Mouse (Mus musculus) neural tube, embryonic 11.5 days (tissue): ENCODE measurements at regions not wholly inside any gene's neighbourhood (a gene's known extent, or its start where the extent isn't known, plus 50 kb on each side); places are given as distances from the start of the nearest gene placed in this dataset.

Experiments
- ATAC-seq: fragments of 200-750 bp; cut with Nextera tagmentation; 2 replicates; pipeline ENCODE4 v1.8.0; 2017; ENCODE audit warnings: moderate number of reproducible peaks, mild to moderate bottlenecking, moderate TSS enrichment, moderate library complexity; ENCODE audit not compliant: insufficient read depth, low FRiP score, low TSS enrichment
- DNase-seq: peaks from one replicate; pipeline ENCODE4 v3.0.0-alpha.2; 2015; ENCODE audit warnings: low spot score
- H3K27ac ChIP-seq: fragments of 300-500 bp; sonication (generic); 2 replicates; pipeline ENCODE4 v1.5.1; 2014; ENCODE audit warnings: low read depth, mild to moderate bottlenecking, low read length
- H3K27me3 ChIP-seq: fragments of 300-500 bp; sonication (generic); 2 replicates; pipeline ENCODE4 v1.6.1; 2014; ENCODE audit warnings: mild to moderate bottlenecking, low read length, mixed read lengths; ENCODE audit not compliant: control insufficient read depth, insufficient read depth
- H3K36me3 ChIP-seq: fragments of 300-500 bp; sonication (generic); 2 replicates; pipeline ENCODE4 v1.6.1; 2014; ENCODE audit warnings: mild to moderate bottlenecking, low read length, moderate library complexity, mixed read lengths; ENCODE audit not compliant: control insufficient read depth, insufficient read depth
- H3K4me1 ChIP-seq: fragments of 300-500 bp; sonication (generic); 2 replicates; pipeline ENCODE4 v1.6.1; 2014; ENCODE audit warnings: low read length, mixed read lengths; ENCODE audit not compliant: control insufficient read depth, insufficient read depth
- H3K4me2 ChIP-seq: fragments of 300-500 bp; sonication (generic); 2 replicates; pipeline ENCODE4 v1.6.1; 2014; ENCODE audit warnings: low read depth, mild to moderate bottlenecking, moderate library complexity
- H3K4me3 ChIP-seq: fragments of 300-500 bp; sonication (generic); 2 replicates; pipeline ENCODE4 v1.5.1; 2014; ENCODE audit warnings: low read depth, low read length
- H3K9ac ChIP-seq: fragments of 300-500 bp; sonication (generic); 2 replicates; pipeline ENCODE4 v1.6.1; 2014; ENCODE audit warnings: mild to moderate bottlenecking, low read length
- H3K9me3 ChIP-seq: fragments of 300-500 bp; sonication (generic); 2 replicates; pipeline ENCODE4 v1.6.1; 2016; ENCODE audit warnings: low read length; ENCODE audit not compliant: control insufficient read depth
- WGBS: fragments of 180-500 bp; shearing (Covaris S2); extraction: QIAGEN DNeasy Blood & Tissue Kit; methylation state at CpG from one replicate; pipeline ENCODE4 v1.1.7; 2014; 5-methylcytosine and 5-hydroxymethylcytosine counted together

- no peak overlapping the region for H3K27ac ChIP-seq
- H3K4me3 ChIP-seq, result no peak overlapping the region
- DNase-seq (no peak), ATAC-seq (no peak)
- no peaks in the 10 kb centered on the region for H3K9me3 ChIP-seq
- no peaks in the 10 kb centered on the region for H3K27me3 ChIP-seq
- no peak overlapping the region for H3K9ac ChIP-seq
- no peaks in the 10 kb centered on the region for H3K36me3 ChIP-seq
- H3K4me1 ChIP-seq, result no peaks in the 10 kb centered on the region
- no peak overlapping the region for H3K4me2 ChIP-seq
- 87% methylated on average over 3 of the region's 3 CpGs for WGBS
Measured at GRCm38 (mm10) chr12:15717342-15717741, 99.4 kb downstream of the Trib2 start.

GRCm38 (mm10) chr12:15713623-15714022, 103.1 kb downstream of the Trib2 start:
- Histone ChIP-seq H3K27ac (no peak overlapping the region), H3K36me3 (no peaks in the 10 kb centered on the region), H3K9me3 (no peaks in the 10 kb centered on the region), H3K4me2 (no peak overlapping the region), H3K4me1 (no peaks in the 10 kb centered on the region), H3K9ac (no peak overlapping the region), H3K27me3 (no peaks in the 10 kb centered on the region), H3K4me3 (no peak overlapping the region)
- 90% methylated on average over 2 of the region's 2 CpGs for WGBS
- ATAC-seq (no peak), DNase-seq (no peak)

- no peaks in the 10 kb centered on the region for H3K9me3 ChIP-seq
- no peak overlapping the region for H3K27ac ChIP-seq
- H3K27me3 ChIP-seq, result no peaks in the 10 kb centered on the region
- H3K36me3 ChIP-seq, result no peaks in the 10 kb centered on the region
- no peaks in the 10 kb centered on the region for H3K4me1 ChIP-seq
- ATAC-seq (no peak), DNase-seq (no peak)
- no peak overlapping the region for H3K9ac ChIP-seq
- no peak overlapping the region for H3K4me2 ChIP-seq
- WGBS, result 74% methylated on average over 6 of the region's 6 CpGs
- H3K4me3 ChIP-seq, result no peak overlapping the region
Measured at GRCm38 (mm10) chr12:15707570-15708095, 109.1 kb downstream of the Trib2 start.

- Histone ChIP-seq H3K4me2 (no peak overlapping the region), H3K27ac (no peak overlapping the region), H3K4me3 (no peak overlapping the region), H3K9me3 (no peaks in the 10 kb centered on the region), H3K9ac (no peak overlapping the region), H3K36me3 (no peaks in the 10 kb centered on the region), H3K27me3 (no peaks in the 10 kb centered on the region), H3K4me1 (no peaks in the 10 kb centered on the region)
- whole genome bisulfite sequencing, result 37% methylated on average over 5 of the region's 5 CpGs
- DNase-seq, result peak; percentile 20
- ATAC-seq, result no peak
Measured at GRCm38 (mm10) chr12:15704412-15704811, 112.3 kb downstream of the Trib2 start.

- ATAC-seq (no peak), DNase-seq (no peak)
- Histone ChIP-seq H3K27me3 (no peaks in the 10 kb centered on the region), H3K27ac (no peak overlapping the region), H3K4me2 (no peak overlapping the region), H3K9ac (no peak overlapping the region), H3K4me3 (no peak overlapping the region), H3K9me3 (no peaks in the 10 kb centered on the region), H3K4me1 (no peaks in the 10 kb centered on the region), H3K36me3 (no peaks in the 10 kb centered on the region)
- 95% methylated on average over 1 of the region's 1 CpGs for WGBS
Measured at GRCm38 (mm10) chr12:15702137-15702536, 114.6 kb downstream of the Trib2 start.

- no peak for ATAC-seq
- peak; percentile 11 for DNase-seq
- H3K4me3 ChIP-seq, result no peak overlapping the region
- H3K4me2 ChIP-seq, result no peak overlapping the region
- H3K27me3 ChIP-seq, result no peaks in the 10 kb centered on the region
- no peaks in the 10 kb centered on the region for H3K36me3 ChIP-seq
- no peaks in the 10 kb centered on the region for H3K4me1 ChIP-seq
- H3K9me3 ChIP-seq, result no peaks in the 10 kb centered on the region
- H3K27ac ChIP-seq, result no peak overlapping the region
- H3K9ac ChIP-seq, result no peak overlapping the region
- WGBS, result 40% methylated on average over 4 of the region's 4 CpGs
Measured at GRCm38 (mm10) chr12:15698829-15699228, 117.9 kb downstream of the Trib2 start.

GRCm38 (mm10) chr12:15698042-15698771, 118.5 kb downstream of the Trib2 start:
- Histone ChIP-seq H3K36me3 (no peaks in the 10 kb centered on the region), H3K4me1 (no peaks in the 10 kb centered on the region), H3K4me3 (no peak overlapping the region), H3K4me2 (no peak overlapping the region), H3K27me3 (no peaks in the 10 kb centered on the region), H3K9ac (no peak overlapping the region), H3K9me3 (no peaks in the 10 kb centered on the region), H3K27ac (no peak overlapping the region)
- 54% methylated on average over 6 of the region's 6 CpGs for WGBS
- no peak for DNase-seq
- ATAC-seq, result no peak

GRCm38 (mm10) chr12:15688342-15688741, 128.4 kb downstream of the Trib2 start:
- DNase-seq (no peak), ATAC-seq (no peak)
- H3K9me3 ChIP-seq, result no peaks in the 10 kb centered on the region
- no peaks in the 10 kb centered on the region for H3K36me3 ChIP-seq
- no peak overlapping the region for H3K4me2 ChIP-seq
- H3K9ac ChIP-seq, result no peak overlapping the region
- H3K27me3 ChIP-seq, result no peaks in the 10 kb centered on the region
- whole genome bisulfite sequencing, result 82% methylated on average over 2 of the region's 2 CpGs
- H3K4me1 ChIP-seq, result no peaks in the 10 kb centered on the region
- no peak overlapping the region for H3K4me3 ChIP-seq
- no peak overlapping the region for H3K27ac ChIP-seq

- WGBS, result 78% methylated on average over 5 of the region's 5 CpGs
- ATAC-seq (no peak), DNase-seq (no peak)
- H3K4me2 ChIP-seq, result no peak overlapping the region
- H3K4me3 ChIP-seq, result no peak overlapping the region
- no peaks in the 10 kb centered on the region for H3K9me3 ChIP-seq
- H3K36me3 ChIP-seq, result no peaks in the 10 kb centered on the region
- no peaks in the 10 kb centered on the region for H3K27me3 ChIP-seq
- no peaks in the 10 kb centered on the region for H3K4me1 ChIP-seq
- no peak overlapping the region for H3K9ac ChIP-seq
- H3K27ac ChIP-seq, result no peak overlapping the region
Measured at GRCm38 (mm10) chr12:15684311-15684710, 132.4 kb downstream of the Trib2 start.
